Mouse (Mus musculus) ES-E14 (cell line): Measurements from ENCODE around the gene Hist1h2bh. TPM values are rescaled to one million over a fixed set of nuclear protein-coding genes. Genes with fewer than 3 reads are reported as not detected.
A peak's percentile ranks its signal among the peaks of the same experiment; 100 is the strongest.

Experiments
- DNase-seq: peaks from one replicate; pipeline ENCODE4 v3.0.0-alpha.2; 2013; ENCODE audit warnings: low read depth, low spot score
- H3K27ac ChIP-seq: 2 replicates; pipeline ENCODE4 v1.5.1; 2012; ENCODE audit warnings: low read depth, mild to moderate bottlenecking, low read length, moderate library complexity, mixed read lengths; ENCODE audit not compliant: poor library complexity, insufficient read depth, severe bottlenecking
- H3K36me3 ChIP-seq: 2 replicates; pipeline ENCODE4 v1.6.1; 2012; ENCODE audit warnings: mild to moderate bottlenecking, low read length, moderate library complexity, mixed read lengths; ENCODE audit not compliant: control insufficient read depth, poor library complexity, insufficient read depth, severe bottlenecking
- H3K4me1 ChIP-seq, 2 experiments: fragments of 150-350 bp in 1 of 2; sonication (generic) in 1 of 2; 2 replicates each; pipeline ENCODE4 v1.6.1; 2012; ENCODE audit warnings: low read length in 2 of 2, mild to moderate bottlenecking in 1 of 2, mixed read lengths in 1 of 2; ENCODE audit not compliant: control insufficient read depth in 2 of 2, insufficient read depth in 2 of 2, poor library complexity in 1 of 2
- H3K4me3 ChIP-seq, 2 experiments: fragments of 150-350 bp in 1 of 2; sonication (generic) in 1 of 2; 2 replicates each; pipeline ENCODE4 v1.5.1; 2012; ENCODE audit warnings: low read length in 2 of 2, low read depth in 1 of 2, mild to moderate bottlenecking in 1 of 2, mixed read lengths in 1 of 2; ENCODE audit not compliant: insufficient read depth in 1 of 2, poor library complexity in 1 of 2, severe bottlenecking in 1 of 2
- H3K9ac ChIP-seq: 2 replicates; pipeline ENCODE4 v1.6.1; 2012; ENCODE audit warnings: low read depth, mild to moderate bottlenecking, low read length, mixed read lengths; ENCODE audit not compliant: poor library complexity, insufficient read depth, severe bottlenecking
- H3K9me3 ChIP-seq: fragments of 150-350 bp; sonication (generic); 2 replicates; pipeline ENCODE4 v1.6.1; 2012; ENCODE audit warnings: low read depth, mild to moderate bottlenecking, low read length; ENCODE audit not compliant: control insufficient read depth, insufficient read depth
- CHD2 ChIP-seq: IDR thresholded peaks from 2 replicates; pipeline ENCODE4 v1.6.1; 2014; ENCODE audit warnings: mild to moderate bottlenecking, low read depth, low read length, inconsistent platforms
- HCFC1 ChIP-seq: IDR thresholded peaks from 2 replicates; pipeline ENCODE4 v1.6.1; 2012; ENCODE audit warnings: low read length, inconsistent platforms, borderline replicate concordance; ENCODE audit not compliant: insufficient read depth
- MAFK ChIP-seq: IDR thresholded peaks from 2 replicates; pipeline ENCODE4 v1.6.1; 2014; ENCODE audit warnings: mild to moderate bottlenecking, low read depth, low read length, inconsistent platforms; ENCODE audit not compliant: insufficient read depth
- ZC3H11A ChIP-seq: IDR thresholded peaks from 2 replicates; pipeline ENCODE4 v1.6.1; 2012; ENCODE audit warnings: low read depth, mild to moderate bottlenecking, inconsistent platforms, low read length, borderline replicate concordance
- ZNF384 ChIP-seq: IDR thresholded peaks from 2 replicates; pipeline ENCODE4 v1.6.1; 2012; ENCODE audit warnings: low read depth, low read length, inconsistent platforms
- in situ Hi-C, 2 experiments: fragments of 600-800 bp; cut with MboI; formaldehyde crosslinking; loops; one replicate each; pipeline ENCODE4 v1.15.1; 2025; ENCODE audit warnings: low sequenced_read_pairs in 2 of 2, inconsistent platforms in 1 of 2; ENCODE audit not compliant: unreplicated experiment in 2 of 2
- total RNA-seq: library from RNA; depleted of rRNA; stranded (reverse); fragments of 300-350 nt; gene quantifications from 2 replicates; pipeline ENCODE4 v1.2.3, GENCODE M21; 2012

The Hist1h2bh gene
- total RNA-seq, 1 experiment: 146 TPM

- no peak overlapping the region for H3K9ac ChIP-seq
- in situ Hi-C loops: loop anchor here (25.0 kb wide), 1 partner anchor 188 kb away; no protein-coding TSS in a partner anchor
- TF ChIP-seq MAFK (peak; percentile 94), ZC3H11A (no peak)
- peaks cover 0 to 7% of the 10 kb centered on the region in 2 experiments; a peak in 2 of 4 replicates for H3K4me1 ChIP-seq
- H3K4me3 ChIP-seq: peak overlapping the region in 1 of 2 experiments; percentile 40; a peak in 2 of 4 replicates
- H3K27ac ChIP-seq: no peak overlapping the region
- no peaks in the 10 kb centered on the region for H3K36me3 ChIP-seq
- H3K9me3 ChIP-seq: no peaks in the 10 kb centered on the region
- peak; percentile 76 for DNase-seq
Measured at GRCm38 (mm10) chr13:23500424-23501200, 42.6 kb downstream of the Hist1h2bh start.

GRCm38 (mm10) chr13:23499943-23500342, 43.2 kb downstream of the Hist1h2bh start:
- no peak overlapping the region for H3K9ac ChIP-seq
- H3K4me3 ChIP-seq: peak overlapping the region in 1 of 2 experiments; percentile 40; a peak in 3 of 4 replicates
- TF ChIP-seq MAFK (peak; percentile 88), HCFC1 (no peak), ZNF384 (peak; percentile 93), ZC3H11A (no peak)
- no peaks in the 10 kb centered on the region for H3K9me3 ChIP-seq
- in situ Hi-C loops: loop anchor here (25.0 kb wide), 1 partner anchor 188 kb away; no protein-coding TSS in a partner anchor
- DNase-seq: no peak
- no peak overlapping the region for H3K27ac ChIP-seq
- peaks cover 0 to 9% of the 10 kb centered on the region in 2 experiments; a peak in 2 of 4 replicates for H3K4me1 ChIP-seq
- no peaks in the 10 kb centered on the region for H3K36me3 ChIP-seq

DNA sequence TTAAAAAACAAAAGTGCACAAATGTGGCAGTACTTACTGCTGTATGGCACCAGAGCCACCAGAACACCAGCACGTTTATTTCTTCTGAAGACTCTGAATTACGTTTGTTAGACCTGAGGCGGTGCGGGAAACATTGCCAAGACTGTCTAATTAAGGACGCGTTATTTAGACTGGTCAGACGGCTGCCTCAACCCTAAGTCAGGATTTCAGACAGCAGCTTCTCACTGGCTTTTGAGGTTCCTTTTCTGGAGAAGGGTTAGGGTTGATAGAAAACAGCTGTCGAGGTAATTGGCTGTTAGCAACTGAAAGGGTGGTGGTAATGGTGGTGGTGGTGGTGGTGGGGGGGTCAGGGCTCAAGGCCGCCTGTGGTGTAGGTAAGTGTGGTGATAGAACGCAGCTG, 44.5 kb downstream of the Hist1h2bh start:
- no peaks in the 10 kb centered on the region for H3K36me3 ChIP-seq
- H3K4me3 ChIP-seq: peak overlapping the region; percentile 9 to 38; a peak in 3 of 4 replicates
- H3K9me3 ChIP-seq: no peaks in the 10 kb centered on the region
- in situ Hi-C loops: no loop called here
- no peak overlapping the region for H3K27ac ChIP-seq
- TF ChIP-seq ZNF384 (no peak), ZC3H11A (no peak), CHD2 (no peak), HCFC1 (no peak), MAFK (no peak)
- no peak for DNase-seq
- peaks cover 0 to 9% of the 10 kb centered on the region in 2 experiments; a peak in 2 of 4 replicates for H3K4me1 ChIP-seq
- peak overlapping the region; percentile 48; the same call in 1 of the 2 replicates for H3K9ac ChIP-seq

GRCm38 (mm10) chr13:23497656-23498321, 45.4 kb downstream of the Hist1h2bh start:
- in situ Hi-C loops: no loop called here
- Histone ChIP-seq H3K9me3 (no peaks in the 10 kb centered on the region), H3K27ac (no peak overlapping the region), H3K9ac (peak overlapping the region; percentile 44; the same call in 1 of the 2 replicates), H3K36me3 (no peaks in the 10 kb centered on the region), H3K4me1 (peaks cover 0 to 11% of the 10 kb centered on the region in 2 experiments; a peak in 2 of 4 replicates), H3K4me3 (peak overlapping the region; percentile 38 to 54)
- TF ChIP-seq ZC3H11A (no peak), MAFK (peak; percentile 66; the same call in 1 of the 2 replicates)
- peak; percentile 69 for DNase-seq
